Mouse (Mus musculus): ENCODE measurements at regions not wholly inside any gene's neighbourhood (a gene's known extent, or its start where the extent isn't known, plus 50 kb on each side); places are given as distances from the start of the nearest gene placed in this dataset.

DNA sequence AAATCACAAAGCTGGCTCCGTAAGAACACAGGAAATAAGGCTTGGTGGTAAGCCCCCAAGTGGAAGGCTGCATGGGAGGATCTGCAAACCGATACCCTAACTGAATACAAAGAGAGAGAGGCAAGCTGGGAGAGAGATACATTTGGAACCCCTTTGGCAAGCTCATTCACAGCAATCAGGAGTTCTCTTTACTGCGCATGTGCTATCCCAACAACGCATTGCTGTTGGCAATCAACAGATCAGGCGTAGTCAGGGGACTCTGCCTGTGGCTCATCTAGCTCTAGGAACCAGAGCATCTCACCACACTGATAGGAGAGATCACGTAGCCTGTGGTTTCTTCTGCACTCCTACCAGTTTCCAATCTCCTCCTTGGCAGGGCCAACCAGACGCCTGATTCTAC is 103.9 kb upstream of the Phyhipl start:
- no peak for ATAC-seq (ENCODE audit: insufficient read depth)
- no peak overlapping the region for H3K4me2 ChIP-seq
- DNase-seq: no peak
- H3K27me3 ChIP-seq (ENCODE audit: insufficient read depth, low read length): no peaks in the 10 kb centered on the region
- WGBS: 69% methylated on average over 7 of the region's 7 CpGs
- no peaks in the 10 kb centered on the region for H3K9me3 ChIP-seq (ENCODE audit: low read depth, low read length)
- no peaks in the 10 kb centered on the region for H3K4me1 ChIP-seq (ENCODE audit: insufficient read depth)
- no peak for TF ChIP-seq CTCF (IDR thresholded peaks at IDR 0.05; ENCODE audit: low read depth)
- H3K9ac ChIP-seq: no peak overlapping the region
- H3K27ac ChIP-seq (ENCODE audit: low read depth): no peak overlapping the region
- H3K36me3 ChIP-seq (ENCODE audit: insufficient read depth): no peaks in the 10 kb centered on the region
- no peak overlapping the region for H3K4me3 ChIP-seq (ENCODE audit: low read depth, low read length)

DNA sequence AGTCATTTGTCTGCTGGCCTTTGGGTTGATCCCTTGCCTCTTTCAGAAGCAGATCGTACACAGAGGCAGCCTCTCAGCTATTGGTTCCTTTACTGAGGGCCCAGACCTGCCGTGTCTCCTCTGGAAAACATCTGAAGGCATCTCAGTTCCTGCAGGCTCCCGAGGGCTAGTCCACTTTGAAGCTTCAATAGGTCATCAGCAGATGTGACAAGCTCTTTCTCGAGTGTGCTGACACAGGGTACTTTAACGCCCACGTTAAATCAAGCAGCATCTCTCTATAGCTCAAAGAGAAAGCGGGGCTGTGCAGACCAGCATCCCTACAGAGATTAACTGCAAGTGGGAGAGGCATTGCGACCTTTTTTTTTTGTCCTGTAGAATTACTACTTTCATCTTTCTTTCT is 96.0 kb upstream of the Phyhipl start:
- H3K9me3 ChIP-seq (ENCODE audit: low read depth, low read length): no peaks in the 10 kb centered on the region
- H3K9ac ChIP-seq: no peak overlapping the region
- DNase-seq: no peak
- no peaks in the 10 kb centered on the region for H3K27me3 ChIP-seq (ENCODE audit: insufficient read depth, low read length)
- H3K4me2 ChIP-seq: no peak overlapping the region
- no peak overlapping the region for H3K27ac ChIP-seq (ENCODE audit: low read depth)
- no peak for ATAC-seq (ENCODE audit: insufficient read depth)
- TF ChIP-seq CTCF (IDR thresholded peaks at IDR 0.05; ENCODE audit: low read depth): no peak
- WGBS: 57% methylated on average over 8 of the region's 8 CpGs
- H3K4me1 ChIP-seq (ENCODE audit: insufficient read depth): no peaks in the 10 kb centered on the region
- no peaks in the 10 kb centered on the region for H3K36me3 ChIP-seq (ENCODE audit: insufficient read depth)
- H3K4me3 ChIP-seq (ENCODE audit: low read depth, low read length): no peak overlapping the region

DNA sequence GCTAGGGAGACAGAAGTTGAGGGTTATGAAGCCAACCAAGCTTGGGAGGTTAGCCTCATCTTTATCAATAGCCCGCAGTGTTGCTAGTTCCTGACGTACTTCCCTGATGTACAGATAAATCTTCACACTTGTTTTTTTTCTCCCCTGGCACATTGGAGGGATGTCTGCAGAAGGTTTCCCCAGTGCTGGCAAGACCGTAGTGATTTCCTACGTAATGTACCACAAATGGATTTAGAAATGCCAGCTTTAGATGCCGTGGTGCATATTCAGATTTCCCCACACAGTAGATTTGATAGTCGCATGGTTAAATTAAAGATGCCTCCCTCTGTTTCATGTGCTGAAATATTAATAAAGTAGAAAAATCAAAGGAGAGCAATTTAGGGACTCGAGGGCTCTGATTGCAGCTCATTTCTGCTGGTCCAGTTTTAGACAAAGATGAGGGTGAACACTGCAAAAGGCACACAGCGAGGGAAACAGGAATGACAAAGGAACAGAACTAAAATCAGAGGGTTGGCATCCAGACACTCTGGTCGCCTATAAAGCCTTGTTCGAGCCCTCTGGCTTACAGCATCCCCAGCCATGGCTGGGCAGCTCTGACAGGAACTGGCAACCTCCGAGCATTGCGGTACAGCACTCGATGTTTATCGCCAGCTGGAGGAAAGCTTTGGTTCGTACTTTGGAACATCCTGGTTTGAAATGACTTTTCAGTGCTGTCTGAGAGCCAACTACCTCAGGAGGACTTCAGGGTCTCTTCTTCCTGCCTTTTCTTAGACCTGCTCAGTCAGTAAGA is 94.8 kb upstream of the Phyhipl start:
- Histone ChIP-seq H3K36me3 (ENCODE audit: insufficient read depth) (no peaks in the 10 kb centered on the region), H3K27ac (ENCODE audit: low read depth) (no peak overlapping the region)

DNA sequence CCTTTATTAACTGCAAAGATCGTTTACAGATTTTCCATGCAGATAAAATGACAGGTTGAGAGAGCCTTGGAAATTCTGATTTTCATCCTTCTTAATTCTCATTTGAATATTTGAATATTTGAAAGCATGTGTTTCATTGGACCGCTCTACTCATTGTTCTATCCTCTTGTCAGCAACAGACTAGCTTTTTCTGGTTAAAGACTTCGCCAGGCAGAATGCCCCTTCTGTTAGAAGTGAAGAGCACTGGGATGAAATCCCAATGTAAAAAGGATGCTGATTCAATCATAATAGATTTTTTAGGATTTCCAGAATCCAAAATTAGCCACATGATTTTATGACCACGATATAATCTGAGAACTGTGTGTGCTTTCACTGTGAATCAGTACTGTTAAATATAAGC is 90.8 kb upstream of the Phyhipl start:
- DNase-seq (no peak), ATAC-seq (ENCODE audit: insufficient read depth) (no peak)
- H3K4me2 ChIP-seq: no peak overlapping the region
- H3K36me3 ChIP-seq (ENCODE audit: insufficient read depth): no peaks in the 10 kb centered on the region
- H3K4me3 ChIP-seq (ENCODE audit: low read depth, low read length): no peak overlapping the region
- H3K9me3 ChIP-seq (ENCODE audit: low read depth, low read length): no peaks in the 10 kb centered on the region
- H3K27ac ChIP-seq (ENCODE audit: low read depth): no peak overlapping the region
- no peak for TF ChIP-seq CTCF (IDR thresholded peaks at IDR 0.05; ENCODE audit: low read depth)
- no peaks in the 10 kb centered on the region for H3K4me1 ChIP-seq (ENCODE audit: insufficient read depth)
- WGBS: 82% methylated on average over 4 of the region's 4 CpGs
- no peak overlapping the region for H3K9ac ChIP-seq
- no peaks in the 10 kb centered on the region for H3K27me3 ChIP-seq (ENCODE audit: insufficient read depth, low read length)

More for the DNA sequence above, 94.8 kb upstream of the Phyhipl start:
- Histone ChIP-seq H3K4me3 (ENCODE audit: low read depth, low read length) (no peak overlapping the region), H3K9me3 (ENCODE audit: low read depth, low read length) (no peaks in the 10 kb centered on the region), H3K9ac (no peak overlapping the region), H3K4me1 (ENCODE audit: insufficient read depth) (no peaks in the 10 kb centered on the region), H3K4me2 (no peak overlapping the region), H3K27me3 (ENCODE audit: insufficient read depth, low read length) (no peaks in the 10 kb centered on the region)
- DNase-seq: no peak
- no peak for TF ChIP-seq CTCF (IDR thresholded peaks at IDR 0.05; ENCODE audit: low read depth)
- ATAC-seq (ENCODE audit: insufficient read depth): no peak
- WGBS: 77% methylated on average over 15 of the region's 15 CpGs

DNA sequence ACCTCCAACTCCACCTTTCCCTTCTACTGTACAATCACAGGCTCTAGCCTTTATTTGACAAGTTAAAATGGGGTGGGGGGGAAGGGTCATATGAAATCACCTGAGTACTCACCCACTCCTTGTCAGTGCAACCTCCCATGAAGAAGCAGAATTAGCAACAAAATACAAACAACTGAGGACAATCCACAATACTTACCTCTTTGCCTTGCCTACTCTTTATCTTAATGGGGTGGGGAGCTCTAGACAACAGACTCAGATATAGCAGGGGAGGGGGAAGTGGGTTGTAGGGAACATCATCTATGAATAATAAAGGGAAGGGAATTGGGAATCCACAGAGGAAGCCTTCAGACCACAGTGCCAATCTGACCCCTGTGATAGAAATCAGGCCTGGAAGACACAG is 86.1 kb upstream of the Phyhipl start:
- H3K27ac ChIP-seq (ENCODE audit: low read depth): no peak overlapping the region
- H3K9ac ChIP-seq: no peak overlapping the region
- H3K27me3 ChIP-seq (ENCODE audit: insufficient read depth, low read length): no peaks in the 10 kb centered on the region
- no peak for TF ChIP-seq CTCF (IDR thresholded peaks at IDR 0.05; ENCODE audit: low read depth)
- H3K4me2 ChIP-seq: no peak overlapping the region
- H3K9me3 ChIP-seq (ENCODE audit: low read depth, low read length): no peaks in the 10 kb centered on the region
- ATAC-seq (ENCODE audit: insufficient read depth): no peak
- H3K36me3 ChIP-seq (ENCODE audit: insufficient read depth): no peaks in the 10 kb centered on the region
- H3K4me1 ChIP-seq (ENCODE audit: insufficient read depth): no peaks in the 10 kb centered on the region
- DNase-seq: no peak
- H3K4me3 ChIP-seq (ENCODE audit: low read depth, low read length): no peak overlapping the region

DNA sequence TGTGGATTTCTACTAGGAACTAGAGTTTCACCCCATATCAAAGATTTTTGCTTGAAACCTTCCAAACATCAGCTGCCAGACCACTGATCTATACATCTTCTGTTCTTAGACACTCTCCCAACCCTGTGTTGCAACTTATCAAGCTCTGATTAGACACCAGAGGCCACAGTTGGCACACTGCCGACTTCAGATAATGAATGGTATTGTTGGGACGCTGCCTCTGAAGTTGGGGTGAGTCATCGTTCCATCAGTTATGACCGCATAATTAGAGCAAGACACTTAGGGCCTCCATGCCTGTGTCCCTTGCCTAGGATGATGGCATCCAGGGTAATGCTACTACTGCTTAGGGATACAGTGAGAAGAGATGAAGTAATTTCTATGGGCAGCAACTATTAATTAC is 84.3 kb upstream of the Phyhipl start:
- WGBS: 69% methylated on average over 4 of the region's 4 CpGs
- H3K4me3 ChIP-seq (ENCODE audit: low read depth, low read length): no peak overlapping the region
- no peak for TF ChIP-seq CTCF (IDR thresholded peaks at IDR 0.05; ENCODE audit: low read depth)
- no peaks in the 10 kb centered on the region for H3K36me3 ChIP-seq (ENCODE audit: insufficient read depth)
- H3K9me3 ChIP-seq (ENCODE audit: low read depth, low read length): no peaks in the 10 kb centered on the region
- H3K27ac ChIP-seq (ENCODE audit: low read depth): no peak overlapping the region
- H3K4me1 ChIP-seq (ENCODE audit: insufficient read depth): no peaks in the 10 kb centered on the region
- DNase-seq (peak; percentile 7), ATAC-seq (ENCODE audit: insufficient read depth) (no peak)
- H3K9ac ChIP-seq: no peak overlapping the region
- H3K4me2 ChIP-seq: no peak overlapping the region
- H3K27me3 ChIP-seq (ENCODE audit: insufficient read depth, low read length): no peaks in the 10 kb centered on the region

DNA sequence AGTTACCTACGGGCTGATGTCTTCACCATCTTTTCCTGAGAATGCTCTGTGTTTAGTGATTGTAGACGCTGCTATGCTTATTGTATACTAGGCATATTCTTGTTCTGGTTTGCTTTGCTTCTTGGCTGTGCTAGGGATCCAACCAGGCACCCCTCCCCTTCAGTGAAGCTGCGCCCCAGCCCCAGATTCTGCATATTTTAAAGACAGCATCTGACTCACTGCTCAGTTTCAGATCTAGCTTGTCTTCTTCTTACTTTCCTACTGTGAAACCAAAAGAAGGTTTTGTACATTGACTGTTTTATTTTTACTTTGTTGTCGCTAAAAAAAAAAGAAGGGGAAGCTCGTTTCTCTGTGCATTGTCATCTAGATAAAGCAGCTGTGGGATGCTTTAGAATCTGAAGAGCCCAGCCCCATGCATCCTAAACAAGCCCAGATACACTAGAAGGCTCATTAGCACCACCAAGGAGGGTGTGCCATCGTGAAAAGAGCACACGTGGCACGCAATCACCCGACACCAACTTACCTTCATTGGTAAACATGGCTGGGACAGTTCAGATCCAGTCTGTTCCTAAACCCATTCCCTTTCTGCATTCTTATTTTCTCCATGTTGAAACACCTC is 83.7 kb upstream of the Phyhipl start:
- ATAC-seq (ENCODE audit: insufficient read depth): no peak

More for the DNA sequence above, 83.7 kb upstream of the Phyhipl start:
- 80% methylated on average over 9 of the region's 9 CpGs for WGBS
- TF ChIP-seq CTCF (IDR thresholded peaks at IDR 0.05; ENCODE audit: low read depth): no peak
- DNase-seq: no peak
- Histone ChIP-seq H3K4me3 (ENCODE audit: low read depth, low read length) (no peak overlapping the region), H3K9ac (no peak overlapping the region), H3K36me3 (ENCODE audit: insufficient read depth) (no peaks in the 10 kb centered on the region), H3K4me2 (no peak overlapping the region), H3K4me1 (ENCODE audit: insufficient read depth) (no peaks in the 10 kb centered on the region), H3K27ac (ENCODE audit: low read depth) (no peak overlapping the region), H3K27me3 (ENCODE audit: insufficient read depth, low read length) (no peaks in the 10 kb centered on the region), H3K9me3 (ENCODE audit: low read depth, low read length) (no peaks in the 10 kb centered on the region)
